Mouse (Mus musculus) cortical plate, adult 2 months (tissue): ENCODE results near the gene Limch1.

Source experiments
- CTCF ChIP-seq: fragments of 200-500 bp; IDR thresholded peaks from 2 replicates; pipeline ENCODE4 v1.5.1; 2011; ENCODE audit warnings: mild to moderate bottlenecking, control low read depth, low read length; ENCODE audit not compliant: insufficient read depth; ENCODE audit errors: extremely low read depth
- POLR2A ChIP-seq: fragments of 200-500 bp; IDR thresholded peaks from 2 replicates; pipeline ENCODE4 v1.6.1; 2011; ENCODE audit warnings: mild to moderate bottlenecking, low read length, control low read depth; ENCODE audit not compliant: insufficient read depth; ENCODE audit errors: extremely low read depth

GRCm38 (mm10) chr5:66802196-66802595, 56.6 kb downstream of the Limch1 start:
- TF ChIP-seq CTCF (no peak), POLR2A (no peak)
